Mouse (Mus musculus): ENCODE results near the gene Wdr24.
"Not testable (repeated sequence)": the region's sequence is repeated elsewhere in the genome, so short reads cannot be mapped to it uniquely, and the experiment has no call there.

Wdr24 gene

DNA sequence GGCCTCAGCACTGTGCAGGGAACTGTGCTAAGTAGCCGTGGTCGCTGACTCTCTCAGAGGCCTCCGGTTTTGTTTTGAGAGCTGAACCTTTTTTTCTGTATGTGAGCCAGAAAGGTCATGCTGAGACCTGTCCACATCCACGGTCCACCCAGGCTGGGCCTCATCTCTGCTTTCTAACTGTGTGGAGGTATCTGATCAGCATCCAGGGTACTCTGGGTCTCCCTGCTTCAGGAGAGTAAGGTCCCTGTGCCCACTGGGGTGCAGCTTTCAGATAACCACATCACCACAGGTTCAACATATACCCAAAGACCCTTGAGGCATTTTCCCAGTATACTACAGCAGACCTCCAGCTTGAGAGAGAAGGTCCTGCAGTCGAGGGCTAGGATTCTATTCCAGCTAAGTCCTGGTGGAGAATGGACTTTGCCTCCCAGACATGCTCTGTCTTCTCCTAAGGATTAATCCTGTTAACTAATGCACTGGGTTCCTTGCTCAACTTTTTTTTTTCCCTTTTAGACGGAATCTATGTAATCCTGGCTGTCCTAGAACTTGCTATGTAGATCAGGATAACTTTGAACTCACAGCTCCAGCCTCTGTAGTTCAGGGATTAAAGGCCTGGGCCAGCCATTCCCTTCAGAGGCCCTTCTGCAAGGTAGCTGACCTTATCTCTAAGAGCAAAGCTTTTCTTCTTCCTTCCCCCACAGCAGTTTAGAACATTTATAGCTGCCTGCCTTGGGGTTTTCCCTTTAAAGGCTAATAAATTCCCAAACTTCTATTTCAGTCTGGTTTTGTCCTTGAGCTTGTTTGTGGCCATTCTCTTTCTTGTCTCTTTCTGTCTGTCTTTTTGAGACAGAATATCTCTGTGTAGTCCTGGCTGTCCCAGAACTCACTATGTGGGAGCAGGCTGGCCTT is 38.5 kb downstream of the Wdr24 start:
- no peak for DNase-seq

GRCm38 (mm10) chr17:25863681-25864080 is 40.3 kb downstream of the Wdr24 start:
- no peak for DNase-seq

DNA sequence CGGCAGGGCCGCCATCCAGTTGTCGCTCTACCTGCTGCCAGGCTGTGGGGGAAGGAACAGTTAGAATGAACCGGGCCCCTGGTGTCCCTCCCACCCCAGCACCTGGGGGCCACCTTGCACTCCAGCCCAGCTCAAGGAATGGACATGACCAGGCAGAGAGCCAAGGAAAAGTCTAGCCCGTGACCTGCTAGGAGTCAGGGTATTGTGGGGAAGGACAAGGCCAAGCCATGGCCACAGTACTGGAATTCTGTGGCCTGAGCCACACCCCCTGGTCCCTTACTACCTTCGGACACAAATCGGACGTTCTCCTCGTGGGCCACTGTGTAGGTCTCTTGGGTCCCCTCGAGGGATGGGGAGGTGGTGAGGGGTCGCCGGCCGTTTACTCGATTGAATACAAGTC is 40.9 kb downstream of the Wdr24 start:
- no peak for DNase-seq

GRCm38 (mm10) chr17:25865288-25865687 is 41.9 kb downstream of the Wdr24 start:
- no peak for DNase-seq

GRCm38 (mm10) chr17:25866172-25866571 is 42.7 kb downstream of the Wdr24 start:
- DNase-seq, result no peak

GRCm38 (mm10) chr17:25867509-25867835 is 44.0 kb downstream of the Wdr24 start:
- peak in 1 of 2 experiments; percentile 29 for DNase-seq

DNA sequence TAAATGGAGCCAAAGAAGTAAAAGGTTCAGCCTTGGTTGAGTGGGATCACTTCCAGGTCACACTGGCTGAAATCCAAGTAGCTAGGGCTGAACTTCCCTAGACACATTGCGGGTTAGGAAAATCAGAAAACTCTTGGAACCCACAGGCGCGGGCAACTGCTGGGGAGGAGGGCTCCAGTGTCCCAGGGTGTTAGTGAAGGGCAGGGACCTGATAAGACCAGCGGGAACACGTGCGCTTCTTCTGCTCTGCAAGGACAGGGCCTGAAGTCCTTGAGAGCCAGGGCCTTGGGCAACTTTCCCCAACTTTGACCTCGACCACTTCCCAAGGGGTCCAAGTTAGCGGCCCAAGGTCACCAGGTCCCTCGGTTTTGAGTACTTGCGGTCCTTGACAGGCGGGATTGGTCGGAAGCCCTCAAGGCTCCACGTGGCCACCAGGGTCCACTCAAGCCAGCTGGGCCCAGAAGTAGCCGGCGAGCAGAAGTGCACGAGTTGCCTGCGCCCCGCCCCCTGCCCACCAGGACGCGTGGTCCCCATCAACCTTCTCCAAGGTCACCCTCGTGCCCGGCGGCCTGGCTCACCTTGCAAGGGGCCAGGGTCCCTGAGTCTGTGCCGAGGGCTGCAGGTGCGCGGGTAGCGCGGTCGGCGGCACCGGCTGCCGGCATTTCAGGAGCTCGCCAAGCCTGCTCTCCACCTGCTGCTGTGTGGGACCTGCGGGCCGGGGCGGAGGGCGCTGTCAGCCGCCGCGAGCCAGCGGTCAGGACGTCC is 44.6 kb downstream of the Wdr24 start:
- DNase-seq, result no peak

DNA sequence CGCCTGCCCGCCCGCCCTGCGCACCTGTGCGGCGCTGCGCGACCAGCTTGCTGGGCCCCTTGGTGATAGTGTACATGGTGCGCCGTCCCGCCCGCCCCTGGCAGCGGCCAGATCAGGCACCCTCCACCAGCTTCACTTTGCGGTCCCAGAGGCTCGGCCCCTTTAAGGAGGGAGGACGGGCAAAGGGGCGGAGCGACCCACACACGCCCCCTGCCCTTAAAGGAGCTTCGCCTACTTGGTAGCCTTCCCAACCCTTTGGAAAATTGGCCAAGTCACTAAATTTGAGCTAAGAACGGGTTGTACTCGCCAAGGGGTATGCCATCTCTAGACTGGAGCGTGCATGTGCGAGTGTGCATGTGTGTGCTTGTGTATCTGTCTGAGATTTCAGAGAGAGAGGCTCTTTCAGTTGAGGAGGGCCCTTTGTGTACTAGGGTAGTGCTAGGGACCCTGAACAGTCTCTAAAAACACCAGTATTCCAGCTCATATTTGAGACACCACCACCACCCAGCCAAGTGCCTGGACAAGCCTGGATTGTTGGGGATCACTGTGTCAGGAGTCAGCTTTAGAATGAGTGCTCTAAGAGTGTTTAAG is 45.3 kb downstream of the Wdr24 start, which contains the start of gene Mcrip2:
TSS of gene Mcrip2 (minus strand) at position 164 of the 591 bp plus-strand sequence.
- peak; percentile 76 to 78 for DNase-seq

GRCm38 (mm10) chr17:25869498-25869897 is 46.1 kb downstream of the Wdr24 start:
- no peak for DNase-seq

- no peak for DNase-seq
Measured at GRCm38 (mm10) chr17:25869954-25870353, 46.5 kb downstream of the Wdr24 start.

DNA sequence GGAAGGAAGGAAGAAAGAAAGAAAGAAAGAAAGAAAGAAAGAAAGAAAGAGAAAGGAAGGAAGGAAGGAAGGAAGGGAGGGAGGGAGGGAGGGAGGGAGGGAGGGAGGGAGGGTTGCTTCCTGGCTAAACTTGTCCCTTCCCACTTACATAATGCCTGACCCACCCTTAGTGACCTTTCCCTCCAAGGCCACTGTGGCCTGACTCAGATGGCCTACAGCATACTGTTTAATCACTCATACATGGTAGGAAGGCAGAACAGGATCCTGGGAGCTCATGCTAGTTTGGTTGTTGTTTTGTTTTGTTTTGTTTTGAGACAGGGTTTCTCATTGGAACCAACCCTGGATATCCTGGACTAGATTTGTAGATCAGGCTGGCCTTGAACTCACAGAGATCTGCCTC is 48.1 kb downstream of the Wdr24 start:
- not testable (repeated sequence) for DNase-seq

GRCm38 (mm10) chr17:25872676-25873075 is 49.2 kb downstream of the Wdr24 start:
- no peak for DNase-seq

DNA sequence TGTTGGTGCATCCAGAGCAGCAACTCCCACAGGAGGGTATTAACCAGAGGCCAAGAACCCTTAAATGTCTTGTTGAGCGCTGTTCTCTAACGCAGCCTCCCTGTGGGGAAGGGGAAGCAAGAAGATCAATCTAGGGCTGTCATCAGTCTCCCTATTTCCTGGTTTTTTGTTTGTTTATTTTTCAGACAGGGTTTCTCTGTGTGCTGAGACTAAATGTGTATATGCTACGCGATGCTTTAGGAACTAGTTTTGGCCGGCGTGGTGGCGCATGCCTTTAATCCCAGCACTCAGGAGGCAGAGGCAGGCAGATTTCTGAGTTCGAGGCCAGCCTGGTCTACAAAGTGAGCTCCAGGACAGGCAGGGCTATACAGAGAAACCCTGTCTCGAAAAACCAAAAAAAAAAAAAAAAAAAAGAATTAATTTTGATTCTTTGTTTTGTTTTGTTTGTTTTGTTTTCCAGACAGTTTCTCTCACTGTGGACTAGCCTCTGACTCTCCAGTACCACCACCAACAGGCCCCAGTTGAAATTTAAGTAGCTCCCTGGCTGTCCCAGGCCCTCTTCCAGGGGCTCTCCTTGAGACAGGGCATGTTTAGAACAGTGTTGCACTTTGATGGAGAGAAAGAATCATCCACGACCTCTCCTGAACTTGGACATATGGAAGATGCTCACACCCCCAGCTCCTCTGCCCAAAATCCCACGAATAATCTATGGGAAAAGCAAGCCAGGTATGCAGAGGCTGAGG is 50.1 kb downstream of the Wdr24 start:
- DNase-seq, result no peak

DNA sequence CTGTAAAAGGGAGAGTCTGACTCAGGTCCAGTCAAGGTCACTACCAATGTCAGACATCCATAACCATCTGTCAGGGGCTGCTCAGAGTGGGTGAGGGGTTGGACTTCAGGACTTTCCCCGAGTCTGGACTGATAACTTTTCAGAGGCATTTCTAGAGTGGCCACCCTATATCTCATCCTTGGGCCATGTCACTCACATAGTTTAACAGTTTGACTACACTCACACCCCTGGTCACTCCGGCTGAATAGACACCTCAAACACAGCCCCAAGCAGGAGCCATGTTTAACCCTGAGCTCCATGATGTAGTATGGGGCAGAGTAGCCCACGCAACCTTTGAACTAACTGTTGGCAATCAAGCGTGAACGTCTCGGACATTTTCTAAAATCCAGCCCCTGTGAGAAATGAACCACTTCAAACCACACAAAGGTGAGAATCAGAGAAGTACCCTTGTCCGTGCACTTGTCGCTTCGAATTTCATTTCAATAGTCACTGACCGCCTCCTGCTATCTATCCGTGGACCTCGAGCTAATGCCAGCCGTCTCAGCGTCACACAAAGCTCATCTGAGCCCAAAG is 50.8 kb downstream of the Wdr24 start:
- DNase-seq, result no peak

DNA sequence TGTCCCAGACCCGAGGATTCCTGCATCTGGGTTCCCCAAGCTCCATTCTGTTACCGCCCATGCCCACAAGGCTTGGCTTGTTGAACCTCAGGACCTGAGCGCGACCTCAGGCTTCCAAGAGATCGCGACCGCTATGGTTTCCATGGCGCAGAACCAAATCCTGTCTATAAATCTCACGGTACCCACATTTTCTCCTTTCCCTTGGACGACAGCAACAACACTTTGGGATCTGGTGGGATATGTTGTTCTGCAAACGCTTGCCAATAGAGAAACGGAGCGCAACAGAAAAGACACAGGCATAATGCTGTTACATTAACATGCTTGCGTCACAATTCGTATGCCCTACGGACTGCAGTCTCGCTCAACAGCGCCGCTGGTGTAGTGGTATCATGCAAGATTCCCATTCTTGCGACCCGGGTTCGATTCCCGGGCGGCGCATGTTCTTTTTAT is 51.3 kb downstream of the Wdr24 start, which contains the start of gene Mettl26:
TSS of gene Mettl26 (plus strand) at position 354 of the 450 bp plus-strand sequence.
- peak; percentile 89 to 94 for DNase-seq

- peak; percentile 81 to 86 for DNase-seq
Measured at GRCm38 (mm10) chr17:25875171-25876136, 52.0 kb downstream of the Wdr24 start.

DNA sequence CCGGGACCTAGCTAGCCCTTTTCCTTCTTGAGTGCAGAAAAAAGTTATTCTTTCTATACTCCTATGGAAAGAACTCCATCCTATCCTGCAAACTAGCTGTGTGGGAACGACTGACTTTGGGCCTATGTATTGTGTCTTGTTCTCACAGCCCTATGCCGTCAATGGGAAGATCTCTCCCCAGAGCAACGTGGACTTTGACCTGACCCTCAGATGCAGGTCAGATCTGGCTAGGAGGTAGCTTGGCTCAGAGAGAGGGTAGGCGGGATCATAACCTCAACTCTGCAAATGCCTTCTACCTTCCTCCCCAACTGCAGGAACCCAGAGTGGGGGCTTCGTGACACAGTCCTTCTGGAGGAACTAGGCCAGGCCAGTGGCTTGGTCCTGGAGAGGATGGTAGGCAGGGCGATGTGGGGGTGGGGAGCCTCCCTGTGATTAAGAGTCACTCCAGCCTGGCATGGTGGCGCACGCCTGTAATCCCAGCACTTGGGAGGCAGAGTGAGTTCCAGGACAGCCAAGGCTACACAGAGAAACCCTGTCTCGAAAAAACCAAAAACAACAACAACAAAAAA is 53.0 kb downstream of the Wdr24 start:
- no peak for DNase-seq

DNA sequence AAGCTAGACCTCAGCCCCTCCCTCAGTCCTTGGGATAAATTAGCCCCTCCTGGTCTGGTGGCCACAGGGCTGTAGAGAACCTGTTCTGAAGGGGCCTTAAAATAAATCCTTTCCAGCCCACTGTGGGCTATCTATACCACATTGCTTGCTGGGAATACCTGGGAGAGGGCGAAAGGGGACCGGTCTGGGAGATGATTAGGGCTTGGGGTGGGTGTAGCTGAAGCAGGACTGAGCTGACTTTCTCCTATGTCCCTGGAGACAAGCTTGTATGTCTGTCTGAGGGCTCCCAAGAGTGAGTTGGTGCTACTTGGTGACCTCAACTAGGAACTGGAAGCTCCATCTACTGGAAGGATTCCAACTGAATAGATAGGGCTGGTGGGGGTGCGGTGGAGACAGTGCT is 53.6 kb downstream of the Wdr24 start:
- no peak for DNase-seq

- DNase-seq, result no peak
Measured at GRCm38 (mm10) chr17:25877741-25878610, 54.5 kb downstream of the Wdr24 start.
